Mouse (Mus musculus): Measurements from ENCODE around the gene Copb1.

Gene Copb1

DNA sequence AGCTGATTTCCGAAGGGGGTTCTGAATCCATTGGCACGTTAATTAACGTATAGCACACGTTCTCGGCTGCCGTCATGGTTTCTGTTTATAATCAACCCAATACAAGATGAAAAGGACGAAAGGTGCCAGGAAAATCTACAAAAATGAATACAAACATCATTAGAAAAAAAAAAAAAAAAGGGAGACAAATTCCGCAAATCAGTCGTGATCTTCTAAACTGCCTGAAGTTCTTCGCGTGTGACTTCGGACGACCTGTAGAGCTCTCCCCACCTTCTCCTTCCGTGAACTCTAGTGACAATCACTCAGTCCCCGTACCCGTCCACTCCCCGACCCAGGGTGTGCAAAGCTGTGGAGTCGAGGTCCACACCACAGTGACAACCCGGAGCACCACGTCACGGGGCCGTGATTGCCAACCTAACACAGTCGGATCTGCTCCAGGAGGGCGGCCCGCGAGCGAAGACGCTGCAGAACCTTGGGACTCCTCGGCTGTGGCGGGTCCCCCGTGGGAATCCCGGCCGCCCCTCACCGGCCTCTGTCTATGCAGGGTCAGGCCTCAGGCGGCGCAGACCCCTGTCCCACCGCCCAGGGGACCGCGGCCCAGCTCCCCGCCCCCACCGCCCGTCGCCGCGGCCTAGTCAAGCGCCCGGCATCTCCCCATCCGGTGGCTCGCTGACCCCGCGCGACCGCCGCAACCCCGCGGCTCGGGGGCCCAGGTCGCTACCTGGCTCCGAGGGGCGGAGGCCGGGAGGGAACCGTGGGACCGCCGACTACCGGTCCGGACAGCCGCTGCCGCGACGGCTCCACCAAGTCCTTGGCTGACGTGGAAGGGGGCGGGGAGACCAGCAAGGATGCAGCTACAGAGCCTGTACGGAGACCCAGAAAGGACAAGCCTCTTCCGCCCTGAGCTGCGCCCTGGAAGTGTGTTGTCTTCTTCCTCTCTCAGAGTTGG lies at the start of gene Copb1:
TSS of gene Copb1 (minus strand) at position 827 of the 949 bp plus-strand sequence.
- DNase-seq (ENCODE audit: low spot score), result peak; percentile 94

DNA sequence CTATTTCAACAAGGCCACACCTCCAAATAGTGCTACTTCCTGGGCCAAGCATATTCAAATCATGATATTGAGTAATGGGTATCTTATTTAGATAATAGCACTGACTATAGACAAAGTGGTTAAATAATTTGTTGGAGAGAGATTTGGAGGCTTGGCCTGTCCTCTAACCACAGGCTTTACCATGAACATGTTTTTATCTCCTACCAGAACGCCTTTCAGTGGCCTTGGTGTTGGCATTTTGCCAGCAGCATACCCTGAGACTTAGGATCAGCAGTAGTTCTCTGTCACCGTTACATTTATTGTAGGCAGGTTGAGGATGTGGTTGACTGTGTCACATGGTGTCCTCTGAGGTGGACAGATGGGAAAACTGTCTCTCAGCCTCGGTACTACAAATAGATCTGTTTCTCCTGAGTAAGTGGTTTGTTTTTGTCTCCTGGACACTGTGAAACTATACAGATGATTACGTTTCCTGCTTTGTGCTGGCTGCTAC lies 46.8 kb upstream of the Copb1 start:
- no peak for DNase-seq (ENCODE audit: low spot score)

DNA sequence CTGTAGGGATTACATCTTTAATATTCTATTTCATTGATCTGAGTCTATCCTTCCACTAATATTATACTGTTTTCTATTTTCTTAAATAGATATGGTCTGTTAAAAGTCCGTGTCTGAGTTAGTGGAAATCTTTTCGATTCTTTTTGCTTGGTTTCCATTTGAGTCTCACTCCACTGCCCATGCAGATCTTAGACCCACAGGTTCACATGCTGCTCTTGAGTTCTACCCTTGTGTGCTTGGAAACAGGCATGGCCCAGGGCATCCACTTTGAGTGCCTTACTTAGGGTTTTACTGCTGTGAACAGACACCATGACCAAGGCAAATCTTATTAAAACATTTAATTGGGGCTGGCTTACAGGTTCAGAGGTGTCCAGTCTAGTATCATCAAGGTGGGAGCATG lies 46.3 kb upstream of the Copb1 start:
- DNase-seq (ENCODE audit: low spot score), result no peak

DNA sequence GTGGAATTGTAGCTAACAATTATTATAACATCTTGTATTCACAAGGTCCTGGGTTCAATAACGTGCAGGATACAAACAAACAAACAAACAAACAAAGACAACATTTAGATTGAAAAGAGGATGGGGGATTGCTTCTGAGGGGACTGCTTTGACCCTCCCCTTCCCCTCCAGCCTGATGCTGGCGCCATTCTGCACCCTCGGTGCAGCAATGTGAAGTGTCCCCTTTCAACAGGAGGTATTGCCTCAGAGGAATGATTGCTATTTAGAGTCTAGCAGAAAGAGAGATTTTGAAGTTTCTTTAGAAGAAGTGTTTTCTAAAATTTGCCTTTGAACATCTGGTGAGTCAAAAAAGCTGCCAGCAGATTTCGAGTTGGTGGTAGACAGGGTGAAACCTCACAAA lies 44.7 kb upstream of the Copb1 start:
- no peak for DNase-seq (ENCODE audit: low spot score)

DNA sequence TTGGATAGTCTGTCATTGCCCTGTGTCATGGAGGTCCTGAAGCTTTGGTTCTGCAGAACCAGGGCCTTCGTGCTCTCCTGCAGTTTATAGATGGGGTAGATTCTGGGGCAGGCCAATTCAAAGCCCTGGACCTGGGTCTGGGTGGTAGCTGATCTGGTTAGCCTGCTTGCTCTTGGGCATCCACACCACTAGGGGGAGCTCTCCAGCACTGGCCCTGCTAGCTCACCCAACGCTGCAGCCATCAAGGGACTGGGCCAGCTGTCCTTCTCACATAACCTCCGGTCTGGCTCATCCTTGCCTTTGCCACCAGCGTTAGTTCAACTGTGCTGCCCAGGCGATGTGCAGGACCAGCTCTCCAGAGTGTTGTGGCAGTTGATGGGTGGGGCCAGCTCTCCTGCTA lies 40.2 kb upstream of the Copb1 start:
- DNase-seq (ENCODE audit: low spot score), result no peak

DNA sequence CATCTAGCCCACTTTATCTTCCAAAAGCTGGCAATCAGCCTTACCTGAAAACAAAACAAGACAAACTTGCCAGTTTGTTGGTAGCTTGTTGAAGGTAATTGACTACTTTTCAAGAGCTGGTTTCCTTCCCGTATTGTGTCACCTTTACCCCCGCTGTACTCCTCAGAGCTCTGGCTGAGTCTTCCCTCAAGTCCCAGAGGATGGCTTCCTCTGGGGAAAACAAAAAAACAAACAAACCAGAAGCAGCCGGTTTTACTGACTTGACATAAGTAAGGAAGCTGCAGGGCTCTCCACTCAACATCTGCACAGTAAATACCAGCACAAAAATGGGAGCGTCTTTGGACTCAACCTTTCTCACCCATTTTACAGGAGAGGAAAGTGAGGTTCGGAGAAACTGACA lies 39.4 kb upstream of the Copb1 start:
- no peak for DNase-seq (ENCODE audit: low spot score)

DNA sequence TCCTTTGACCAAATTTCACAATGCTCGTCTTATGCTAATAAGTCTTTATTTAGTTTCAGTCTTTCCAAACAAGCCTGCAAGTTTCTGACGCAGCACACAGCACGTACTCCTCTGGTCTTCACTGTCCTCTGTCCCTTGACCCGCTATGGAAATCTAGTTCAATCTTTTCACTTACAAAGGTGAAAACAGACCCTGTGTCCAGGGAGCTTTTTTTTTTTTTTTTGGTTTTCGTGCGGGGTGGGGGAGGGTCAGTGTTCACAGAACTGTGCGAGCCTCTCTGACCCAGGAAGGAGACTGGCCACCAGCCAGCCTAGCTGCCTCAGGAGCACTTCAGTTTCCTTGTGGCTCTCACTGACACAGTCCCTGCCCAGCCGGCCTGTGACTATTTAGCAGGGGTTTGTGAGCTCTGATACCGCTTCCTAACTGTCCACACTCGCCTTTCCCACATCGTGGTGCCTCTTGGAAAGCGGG lies 38.0 kb upstream of the Copb1 start:
- peak; percentile 58 for DNase-seq (ENCODE audit: low spot score)

DNA sequence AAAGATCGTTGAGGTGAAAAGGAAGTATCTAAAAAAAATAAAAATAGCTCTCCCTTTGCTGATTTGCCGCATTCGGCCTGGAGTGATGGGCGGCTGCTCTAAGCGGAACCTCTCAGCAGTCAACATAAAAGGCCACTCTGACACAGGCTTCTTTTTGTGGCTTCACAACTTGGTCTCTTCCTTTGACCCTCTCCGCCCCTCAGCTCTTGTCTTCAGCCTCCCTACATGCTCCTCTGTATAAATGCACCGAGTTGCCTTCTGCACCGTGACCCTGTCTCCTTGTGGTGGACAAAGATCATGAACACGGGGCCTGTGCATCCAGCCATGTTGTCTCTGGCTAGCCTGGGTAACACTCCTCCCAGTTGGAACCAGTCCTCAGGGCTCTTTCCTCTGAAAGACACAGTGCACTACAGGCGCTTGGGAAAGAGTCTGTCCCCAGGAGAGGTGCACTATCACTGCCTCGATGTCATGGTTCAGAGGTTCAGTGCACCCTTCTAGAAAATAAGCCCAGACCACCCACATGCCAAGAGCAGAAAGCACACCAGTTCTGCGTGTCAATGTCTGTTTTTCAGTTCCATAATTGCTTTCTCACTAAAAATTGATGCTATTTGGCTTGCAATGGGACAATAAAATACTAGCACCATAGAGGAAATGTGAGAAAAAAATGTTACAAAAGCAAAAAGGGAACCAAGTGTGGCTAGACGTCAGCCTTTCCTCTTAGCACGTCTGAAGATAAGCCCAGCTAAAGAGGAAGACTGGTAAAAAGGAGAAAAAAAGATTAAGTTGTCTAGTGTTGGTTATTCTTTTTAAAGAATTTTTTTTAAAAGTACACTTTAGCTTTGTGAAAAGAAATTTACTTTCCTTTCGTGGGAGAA lies 37.2 kb upstream of the Copb1 start:
- peak; percentile 52 for DNase-seq (ENCODE audit: low spot score)

DNA sequence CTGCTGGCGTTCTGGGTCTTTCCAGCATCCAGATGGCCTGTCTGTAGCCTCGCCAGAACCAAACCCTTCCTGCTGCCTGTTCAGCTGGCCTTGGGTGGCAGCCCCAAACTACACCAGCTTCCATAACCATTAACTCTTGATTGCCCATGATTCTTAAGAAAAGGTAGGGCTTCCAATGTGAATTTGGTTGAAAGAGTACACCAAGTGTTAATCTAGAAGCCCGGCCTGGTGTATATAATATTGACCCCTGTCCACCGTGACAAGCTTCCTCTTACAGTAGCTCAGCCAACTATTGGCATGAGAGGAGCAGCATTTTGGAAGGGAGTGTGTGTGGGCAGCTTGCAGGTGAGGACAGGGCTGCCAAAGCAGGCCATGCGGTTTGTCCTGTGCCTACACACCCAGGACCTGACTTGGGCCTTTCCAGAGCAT lies 35.6 kb upstream of the Copb1 start:
- no peak for DNase-seq (ENCODE audit: low spot score)

DNA sequence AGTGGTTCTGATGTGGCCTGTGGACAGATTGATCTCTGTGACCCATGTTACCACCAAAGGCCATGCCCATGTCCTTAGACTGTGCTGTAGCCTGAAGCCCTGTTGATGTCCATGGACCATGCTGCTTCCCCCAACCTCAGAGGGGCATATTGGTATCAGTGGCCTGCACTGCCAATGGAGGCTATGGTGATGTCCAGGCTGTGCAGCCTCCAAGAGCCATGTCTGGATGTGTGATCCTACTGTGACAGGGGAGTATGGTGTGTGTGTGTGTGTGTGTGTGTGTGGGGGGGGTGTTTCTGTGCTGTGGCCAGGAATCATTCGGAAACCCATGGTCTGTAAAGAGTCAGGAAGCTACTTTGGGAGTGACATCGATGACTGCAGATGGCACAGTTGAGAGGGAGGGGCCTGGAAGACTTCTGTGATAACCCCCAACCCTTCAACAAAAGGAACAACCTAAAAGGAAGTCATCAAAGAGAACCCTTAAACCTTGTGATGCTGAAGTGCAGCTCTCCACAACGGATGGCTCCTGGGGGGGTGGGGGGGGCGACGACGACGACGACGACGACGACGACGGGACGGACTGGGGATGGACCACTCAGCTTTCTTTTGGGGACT lies 29.9 kb upstream of the Copb1 start:
- no peak for DNase-seq (ENCODE audit: low spot score)

DNA sequence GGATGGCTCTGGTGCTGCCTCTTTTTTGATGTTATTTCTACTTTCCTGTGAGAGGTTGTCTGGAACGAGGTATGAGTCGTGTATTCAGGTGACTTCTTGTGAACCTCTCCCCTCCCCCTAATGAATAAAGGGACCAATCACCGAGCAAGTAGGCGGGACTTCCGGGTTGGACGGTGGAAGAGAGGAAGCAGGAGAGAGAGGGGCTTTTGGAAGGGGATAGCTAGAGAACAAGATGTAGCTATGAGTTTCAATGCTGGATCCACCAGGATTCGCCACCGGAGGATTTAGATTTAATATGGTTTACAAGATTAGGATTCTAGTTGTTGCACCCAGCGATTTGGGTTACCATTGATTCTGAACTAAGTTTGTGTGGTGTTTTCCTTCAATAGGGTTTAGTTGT lies 28.5 kb upstream of the Copb1 start:
- no peak for DNase-seq (ENCODE audit: low spot score)

DNA sequence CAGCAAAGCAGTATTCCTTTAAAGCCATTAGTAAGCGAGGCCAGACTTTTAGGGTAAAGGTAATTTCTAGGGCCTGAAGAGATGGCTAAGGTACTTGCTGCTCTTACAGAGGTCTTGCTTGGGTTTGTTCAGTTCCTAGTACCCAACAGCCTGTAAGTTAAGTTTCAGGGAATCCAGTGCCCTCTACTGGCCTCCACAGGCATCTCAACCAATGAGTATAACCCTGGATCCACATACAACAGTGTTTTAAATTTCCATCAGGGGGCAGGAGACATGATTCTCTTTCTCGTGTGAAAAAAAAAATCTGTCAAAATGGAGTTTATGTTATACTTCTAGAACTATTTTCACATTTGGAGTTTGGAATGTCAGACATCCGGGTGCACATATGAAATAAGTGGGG lies 27.2 kb upstream of the Copb1 start:
- peak; percentile 65 for DNase-seq (ENCODE audit: low spot score)

DNA sequence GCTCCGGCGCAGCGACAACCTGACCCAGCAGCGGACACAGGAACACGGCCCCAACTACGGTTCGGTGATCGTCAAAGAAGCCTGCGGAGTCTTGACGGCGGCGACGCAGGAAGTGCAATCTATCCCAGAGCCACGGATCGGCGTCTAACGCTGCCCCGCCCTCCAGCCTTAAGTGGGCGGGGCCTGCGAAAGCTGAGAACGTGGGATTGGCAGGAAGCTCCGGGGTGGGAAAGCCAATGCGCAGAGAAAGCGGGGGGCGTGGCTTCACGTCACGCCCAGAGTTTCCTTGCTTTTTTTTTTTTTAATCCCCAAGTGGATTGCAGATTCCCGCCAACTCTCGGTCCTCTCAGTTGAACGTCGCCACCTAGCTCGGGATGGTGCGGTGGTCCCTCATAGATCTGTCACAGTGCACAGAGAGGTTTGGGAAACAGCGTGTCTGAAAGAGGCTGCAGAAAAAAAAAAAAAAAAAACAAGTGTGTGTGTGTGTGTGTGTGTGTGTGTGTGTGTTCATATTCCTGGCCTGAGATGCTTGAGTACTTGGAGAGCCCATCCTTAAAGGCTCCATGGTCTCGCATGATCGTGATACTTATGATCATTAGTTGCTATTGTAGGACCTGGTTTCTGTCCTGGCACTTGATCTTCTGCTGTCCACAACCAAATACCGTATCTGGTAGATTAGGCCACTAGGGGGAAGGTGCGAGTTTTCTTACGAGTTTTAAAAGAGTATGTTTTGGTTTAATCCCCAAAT lies 21.7 kb upstream of the Copb1 start, which contains the start of gene Psma1:
TSS of gene Psma1 (minus strand) at position 114 of the 748 bp plus-strand sequence.
- DNase-seq (ENCODE audit: low spot score), result peak; percentile 98

DNA sequence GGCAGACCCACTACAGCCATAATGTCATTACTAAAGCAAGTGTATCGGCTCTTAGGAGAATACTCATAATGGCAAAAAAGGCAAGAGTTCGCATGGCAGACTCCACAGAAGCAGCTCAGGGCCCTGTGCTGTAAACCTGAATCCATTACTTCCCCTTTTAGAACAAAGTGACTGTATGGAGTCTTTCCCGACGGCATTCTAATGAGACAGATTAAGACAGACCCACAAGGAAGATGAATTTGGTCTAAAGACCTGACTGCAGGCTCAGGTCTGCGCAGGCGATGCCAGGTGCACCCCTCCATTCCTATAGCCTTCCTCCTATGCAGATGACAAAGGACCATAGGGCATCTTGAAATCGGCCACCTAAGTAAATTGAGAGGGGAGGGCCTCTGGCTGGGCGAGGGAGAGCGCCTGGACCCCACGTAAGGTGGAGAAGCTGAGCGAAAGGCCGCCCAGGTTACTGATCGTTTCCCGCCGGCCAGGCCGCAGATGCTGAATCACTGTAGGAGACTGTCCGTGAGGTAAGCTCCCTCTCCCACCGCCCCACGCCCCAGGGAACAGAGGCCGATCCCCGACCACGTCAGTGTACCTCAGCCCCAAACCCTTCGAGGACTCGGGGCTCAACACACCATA lies 21.0 kb upstream of the Copb1 start:
- no peak for DNase-seq (ENCODE audit: low spot score)

DNA sequence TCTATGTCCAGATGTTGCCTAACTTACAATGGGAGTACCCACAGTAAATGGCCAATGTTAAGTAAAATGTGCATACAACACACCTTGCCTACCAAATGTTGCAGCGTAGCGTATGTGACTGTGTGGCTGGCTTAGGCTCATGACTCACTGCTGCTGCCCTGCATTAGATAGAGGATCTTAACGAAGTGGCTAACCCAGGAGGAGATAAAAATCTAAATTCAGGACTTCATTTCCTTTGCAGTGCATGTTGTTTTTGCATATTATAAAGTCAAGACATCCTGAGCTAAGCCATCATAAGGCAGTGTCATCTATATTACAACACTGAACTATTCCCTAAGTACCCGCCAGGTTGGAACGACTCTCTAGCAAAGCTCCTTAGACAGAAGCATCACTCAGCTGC lies 13.9 kb upstream of the Copb1 start:
- no peak for DNase-seq (ENCODE audit: low spot score)

DNA sequence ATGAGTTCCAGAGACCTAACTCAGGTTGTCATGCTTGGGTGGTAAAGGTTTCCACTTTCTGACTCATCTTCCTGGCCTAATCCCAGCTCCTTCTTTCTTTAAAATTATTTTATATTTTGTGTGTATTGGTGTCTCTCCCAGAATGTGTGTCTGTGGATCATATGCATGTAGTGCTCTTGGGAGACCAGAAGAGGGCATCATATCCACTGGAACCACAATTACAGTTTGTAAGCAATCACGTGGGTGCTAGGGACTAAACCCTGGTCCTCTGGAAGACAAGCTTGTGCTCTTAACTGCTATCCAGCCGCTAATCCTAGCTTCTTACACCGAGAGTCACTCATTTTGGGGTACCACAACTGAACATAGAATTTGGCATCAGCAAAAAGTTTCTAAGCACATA lies 2.8 kb downstream of the Copb1 start:
- no peak for DNase-seq (ENCODE audit: low spot score)

DNA sequence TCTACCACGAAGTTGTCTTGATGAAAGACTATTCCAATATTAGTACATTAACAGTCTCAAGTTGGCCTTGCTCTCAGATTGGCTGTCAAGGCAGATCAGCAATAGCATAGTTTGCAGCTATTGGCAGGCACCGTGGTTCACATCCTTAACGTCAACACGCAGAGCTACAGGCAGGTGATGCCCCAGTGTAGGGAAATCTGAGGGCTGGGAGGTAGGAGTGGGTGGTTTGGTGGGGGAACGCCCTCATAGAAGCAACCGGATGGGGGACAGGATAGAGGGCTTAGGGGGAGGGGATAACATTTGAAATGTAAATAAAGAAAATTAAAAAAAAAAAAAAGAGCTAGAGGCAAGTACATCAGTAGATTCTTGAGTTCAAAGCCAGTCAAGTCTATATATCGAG lies 20.5 kb downstream of the Copb1 start:
- DNase-seq (ENCODE audit: low spot score), result no peak

DNA sequence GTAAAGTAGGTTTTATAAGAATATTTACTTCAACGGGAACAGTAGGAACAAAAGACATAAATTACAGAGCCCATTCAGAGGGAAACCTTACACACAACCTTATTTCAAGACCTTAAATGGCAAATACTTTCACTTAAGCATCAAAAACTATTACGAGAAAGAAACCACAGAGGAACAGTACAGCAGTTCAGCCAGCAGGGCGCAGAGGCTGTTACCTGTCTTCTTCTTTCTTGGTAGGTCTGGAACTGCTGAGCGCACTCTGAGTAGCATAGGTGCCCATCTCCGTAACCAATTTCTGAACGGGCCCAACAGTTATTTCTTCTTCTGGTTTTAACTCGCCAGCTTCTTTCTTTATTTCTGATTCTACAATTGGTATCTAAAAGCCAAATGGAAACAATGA lies 21.5 kb downstream of the Copb1 start:
- DNase-seq (ENCODE audit: low spot score), result no peak

DNA sequence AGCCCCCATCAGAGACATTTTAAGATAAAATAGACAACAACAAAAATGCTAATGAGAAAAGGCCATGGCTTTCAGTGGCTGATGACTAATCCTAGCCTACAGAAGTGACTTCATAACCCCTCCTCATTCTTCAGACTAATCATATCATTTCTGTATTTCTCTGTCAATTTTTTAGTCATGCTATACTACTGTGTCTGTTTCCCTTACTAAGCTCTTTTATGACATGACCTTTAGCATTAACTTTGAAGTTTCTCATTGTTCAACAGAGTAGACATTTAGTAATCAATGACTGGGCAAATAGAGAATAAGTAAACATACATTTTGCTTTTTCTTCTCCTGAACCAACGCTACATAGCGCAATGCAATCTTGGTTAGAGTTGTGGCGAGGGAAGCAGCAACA lies 22.7 kb downstream of the Copb1 start:
- no peak for DNase-seq (ENCODE audit: low spot score)

DNA sequence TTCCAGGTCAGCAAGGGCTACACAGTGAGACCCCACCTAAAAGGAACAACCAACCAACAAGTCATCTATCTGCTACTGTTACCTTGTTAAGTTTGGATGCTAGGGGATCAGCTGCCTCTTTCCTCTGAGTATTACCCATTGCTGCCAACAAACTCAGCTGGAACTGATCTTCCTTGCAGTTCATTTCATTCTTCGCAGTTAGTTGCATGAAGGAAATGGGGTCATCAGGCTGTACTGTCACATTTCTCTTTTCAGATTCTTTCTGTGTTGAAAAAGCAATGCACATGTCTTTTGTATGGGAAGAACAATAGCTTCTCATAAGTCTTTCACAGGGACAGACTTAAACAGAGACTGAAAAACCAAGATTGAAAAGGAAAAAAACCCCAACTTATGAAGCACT lies 28.0 kb downstream of the Copb1 start:
- DNase-seq (ENCODE audit: low spot score), result no peak

DNA sequence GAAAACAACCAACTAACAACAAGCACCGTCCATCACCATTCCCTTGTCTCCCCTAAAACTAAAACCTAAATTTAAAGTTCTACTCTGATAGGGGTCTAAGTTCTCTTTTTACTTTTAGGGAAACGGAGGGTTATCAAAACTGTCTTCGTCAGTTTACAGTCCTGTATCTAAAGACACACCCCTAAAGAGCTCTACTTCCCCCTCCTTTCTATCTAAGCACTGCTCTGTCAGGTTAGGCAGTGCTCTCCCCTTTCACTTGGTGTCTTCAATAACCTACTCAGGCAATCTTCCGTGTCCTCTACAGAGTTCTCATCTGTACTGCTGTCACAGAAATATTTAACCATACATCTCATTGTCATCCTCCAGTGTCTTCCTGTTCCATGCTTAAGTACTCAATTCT lies 34.1 kb downstream of the Copb1 start:
- no peak for DNase-seq (ENCODE audit: low spot score)
